Mouse (Mus musculus): Measurements from ENCODE around the gene Oxnad1.

The Oxnad1 gene

GRCm38 (mm10) chr14:32141723-32142122 is 56.5 kb downstream of the Oxnad1 start, which contains the start of gene Msmb:
Gene Msmb, plus strand, starts transcription at chr14:32142023.
- no peak for DNase-seq (ENCODE audit: low spot score in 2 of 2)

- DNase-seq (ENCODE audit: low spot score in 2 of 2), result no peak
Observed at GRCm38 (mm10) chr14:32144734-32145133, 59.6 kb downstream of the Oxnad1 start.

DNA sequence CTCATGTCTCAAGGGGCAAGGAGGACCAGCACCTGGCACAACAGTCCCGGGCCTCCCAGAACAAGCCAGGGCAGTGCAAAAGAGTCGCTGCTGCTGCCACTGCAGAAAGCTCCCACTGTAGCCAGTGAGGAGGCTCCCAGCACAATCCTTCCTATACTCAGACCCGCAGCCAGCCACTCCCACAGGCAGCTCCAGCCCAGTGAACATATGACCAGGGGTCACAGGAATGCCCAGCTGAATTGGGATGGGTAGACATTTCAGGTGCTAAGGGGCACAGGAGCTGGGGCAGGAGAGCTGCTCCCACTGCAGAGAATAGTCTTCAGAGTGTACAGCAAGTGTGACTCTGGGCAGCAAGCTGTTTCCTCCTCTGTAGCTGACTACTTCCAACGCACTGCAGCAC is 60.2 kb downstream of the Oxnad1 start:
- no peak for DNase-seq (ENCODE audit: low spot score in 2 of 2)

GRCm38 (mm10) chr14:32145809-32146511 is 60.8 kb downstream of the Oxnad1 start:
- DNase-seq (ENCODE audit: low spot score in 2 of 2), result no peak

- no peak for DNase-seq (ENCODE audit: low spot score in 2 of 2)
Observed at GRCm38 (mm10) chr14:32146578-32146977, 61.4 kb downstream of the Oxnad1 start.

GRCm38 (mm10) chr14:32150872-32151271 is 65.7 kb downstream of the Oxnad1 start:
- no peak for DNase-seq (ENCODE audit: low spot score in 2 of 2)

DNA sequence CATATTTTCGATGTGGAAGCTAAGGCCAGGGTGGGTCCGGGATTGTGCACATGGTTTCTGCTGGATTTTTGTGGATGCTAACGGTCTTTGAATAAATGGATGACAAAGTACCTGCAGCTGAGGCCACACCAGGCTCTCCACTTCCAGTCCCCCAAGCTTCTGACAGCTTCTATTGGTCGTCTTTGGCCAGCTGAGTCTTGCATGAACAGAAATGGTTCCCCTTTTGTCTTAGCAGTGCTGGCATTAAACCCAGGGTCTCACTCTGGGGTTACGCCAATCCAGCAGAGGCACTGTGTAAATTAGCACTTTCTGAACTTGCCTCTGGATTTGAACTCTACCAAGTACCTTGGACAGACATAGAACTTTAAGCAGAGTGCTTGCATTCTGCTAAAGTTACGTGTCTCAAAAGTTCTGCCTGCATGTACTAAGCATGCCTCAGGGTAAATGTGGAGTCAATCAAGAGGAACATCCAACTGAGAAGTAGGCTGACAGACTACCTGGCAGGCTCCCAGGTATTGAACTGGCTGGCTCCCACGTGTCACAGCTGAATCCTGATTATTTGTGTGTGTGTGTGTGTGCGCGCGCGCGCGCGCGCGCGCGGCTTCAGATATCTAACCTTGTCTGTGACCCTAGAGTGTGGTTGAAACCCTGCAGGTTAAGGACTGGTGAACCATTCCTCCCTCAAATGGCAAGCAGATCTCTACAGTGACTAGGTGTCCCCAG is 67.2 kb downstream of the Oxnad1 start:
- DNase-seq (ENCODE audit: low spot score in 2 of 2), result no peak

All from frontal cortex, postnatal 10 days (tissue).